Mouse (Mus musculus) ovary, postnatal 10 days (tissue): Measurements from ENCODE around the gene Efna5.

ENCODE experiments used
- DNase-seq: peaks from one replicate; pipeline ENCODE4 v3.0.0; 2022; ENCODE audit warnings: low spot score

The Efna5 gene

GRCm38 (mm10) chr17:62606681-62607080 is 274.4 kb downstream of the Efna5 start:
- DNase-seq: no peak

- DNase-seq: no peak
Measured at GRCm38 (mm10) chr17:62604309-62604708, 276.8 kb downstream of the Efna5 start.

GRCm38 (mm10) chr17:62603604-62604003 is 277.5 kb downstream of the Efna5 start:
- DNase-seq: no peak

- no peak for DNase-seq
Measured at GRCm38 (mm10) chr17:62598716-62599490, 282.2 kb downstream of the Efna5 start.

- DNase-seq: no peak
Measured at GRCm38 (mm10) chr17:62592436-62593074, 288.6 kb downstream of the Efna5 start.

- no peak for DNase-seq
Measured at GRCm38 (mm10) chr17:62591581-62592435, 289.3 kb downstream of the Efna5 start.

- DNase-seq: no peak
Measured at GRCm38 (mm10) chr17:62590685-62591460, 290.2 kb downstream of the Efna5 start.

- DNase-seq: no peak
Measured at GRCm38 (mm10) chr17:62580127-62580526, 301.0 kb downstream of the Efna5 start.

- DNase-seq: no peak
Measured at GRCm38 (mm10) chr17:62579618-62580017, 301.5 kb downstream of the Efna5 start.

- DNase-seq: no peak
Measured at GRCm38 (mm10) chr17:62574499-62575265, 306.4 kb downstream of the Efna5 start.

GRCm38 (mm10) chr17:62570101-62570500 is 311.0 kb downstream of the Efna5 start:
- DNase-seq: no peak

GRCm38 (mm10) chr17:62568019-62568418 is 313.1 kb downstream of the Efna5 start:
- DNase-seq: no peak

- DNase-seq: no peak
Measured at GRCm38 (mm10) chr17:62565632-62566031, 315.5 kb downstream of the Efna5 start.

- no peak for DNase-seq
Measured at GRCm38 (mm10) chr17:62562439-62562838, 318.7 kb downstream of the Efna5 start.

GRCm38 (mm10) chr17:62557215-62557614 is 323.9 kb downstream of the Efna5 start:
- no peak for DNase-seq
